Comparison of ENCODE assay signal across 8 mouse cellular contexts in the genomic region with DNA sequence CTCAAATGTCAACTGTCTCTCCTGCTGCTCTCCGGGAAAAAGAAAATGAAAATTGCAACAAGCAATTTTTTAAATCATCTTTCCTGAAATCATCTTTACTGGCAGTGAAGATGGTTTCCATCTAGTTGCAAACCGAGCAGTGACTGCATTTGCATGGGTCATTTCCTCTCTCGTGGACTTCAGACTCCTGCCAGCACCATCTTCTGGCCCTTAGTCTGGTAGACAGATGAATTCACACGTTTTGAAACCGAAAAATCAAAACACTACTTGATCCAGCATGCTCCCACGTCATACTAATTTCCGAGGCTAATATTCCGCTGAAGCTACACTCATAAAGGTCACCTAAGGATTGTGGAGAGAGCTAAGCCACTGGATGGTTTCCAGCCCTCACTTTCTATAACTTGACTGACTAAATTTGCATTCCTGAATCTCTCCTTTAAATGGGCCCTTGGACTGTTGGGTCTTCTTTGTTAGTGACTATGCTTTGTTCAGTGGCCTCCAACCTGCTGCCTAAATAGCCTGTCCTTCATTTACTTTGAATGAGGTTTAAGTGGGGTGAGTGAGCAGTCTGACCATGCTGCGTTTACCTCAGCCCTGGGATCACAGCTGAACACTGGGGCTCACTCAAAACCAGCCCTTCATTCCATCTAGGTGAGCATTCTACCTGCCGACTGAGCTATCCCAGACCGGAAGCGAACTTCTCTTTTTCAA. TPM values are rescaled to one million over a fixed set of nuclear protein-coding genes. Genes with fewer than 3 reads are reported as not detected.
DNase-seq lines count a peak whose midpoint lies in the region; TF ChIP-seq lines count a peak whose summit lies in the region.

No protein-coding gene starts in this region.

- H3K27ac ChIP-seq in kidney, adult 2 months (ENCODE audit: insufficient read depth, low read depth, low read length) = peak overlapping the region; percentile 88

- no peak for TF ChIP-seq CTCF in kidney, adult 2 months (conservative IDR thresholded peaks at IDR 0.05; ENCODE audit: insufficient read depth, insufficient read length, low read depth, low read length)

- intact Hi-C loops in left cerebral cortex, postnatal 10 days (cut with DNase I) = loop anchor here (5.0 kb wide), 2 partner anchors 56 to 374 kb away; no protein-coding TSS in a partner anchor

- WGBS in kidney, adult 2 months = 32% methylated on average over 12 of the region's 12 CpGs

- no peaks in the 10 kb centered on the region for H3K27me3 ChIP-seq in kidney, adult 2 months (replicated peaks; ENCODE audit: control insufficient read depth, insufficient read depth, low read length)

- H3K4me3 ChIP-seq in kidney, adult 2 months (ENCODE audit: insufficient read depth, low read depth, low read length) = peak overlapping the region; percentile 66

- DNase-seq in right cerebral cortex, adult 2 months (ENCODE audit: low spot score in 2 of 2) = peak; percentile 11 to 29
- DNase-seq in right cerebral cortex, postnatal 4 days = no peak
- DNase-seq in heart, adult 11 months = peak; percentile 92
- peak; percentile 81 for DNase-seq in kidney, adult 2 months
- DNase-seq in lung, postnatal 36 days = peak; percentile 20
- no peak for DNase-seq in urinary bladder, adult 2 months (ENCODE audit: low spot score)
- no peak for DNase-seq in left cerebral cortex, postnatal 10 days (ENCODE audit: extremely low spot score in 1 of 2, low spot score in 2 of 2)
- DNase-seq in frontal cortex, postnatal 25 days (ENCODE audit: low spot score in 2 of 2) = no peak

- TF ChIP-seq POLR2A in kidney, adult 2 months (IDR thresholded peaks at IDR 0.05; ENCODE audit: low read depth, low read length) = no peak

- H3K36me3 ChIP-seq in kidney, adult 2 months (ENCODE audit: control insufficient read depth, insufficient read depth, low read length) = no peaks in the 10 kb centered on the region

- H3K4me1 ChIP-seq in kidney, adult 2 months (ENCODE audit: control insufficient read depth, insufficient read depth, low read length) = peaks cover 5% of the 10 kb centered on the region; the same call in 1 of the 2 replicates

RNA-seq across cellular contexts. Expression of gene Dgkh, which starts 0.9 kb away (rescaled TPM):
- 1.9 and 2.6 TPM in 2 replicates for polyA plus RNA-seq in kidney, adult 2 months (2012; rRNA removed)
- 5.6 and 6.2 TPM in 2 replicates for polyA plus RNA-seq in urinary bladder, adult 2 months (2012; rRNA removed)
- 10 to 100 TPM; 80.8 to 89.3 TPM for total RNA-seq in left cerebral cortex, postnatal 10 days (2021)

Comparison
In these comparisons a context has a peak if more than half of its experiments do, and no peak if none do; other contexts are left out.
1. DNase-seq: peak in right cerebral cortex, adult 2 months (2 of 2), heart, adult 11 months (single experiment), kidney, adult 2 months (single experiment) and lung, postnatal 36 days (single experiment); none in right cerebral cortex, postnatal 4 days (single experiment), urinary bladder, adult 2 months (single experiment), left cerebral cortex, postnatal 10 days (0 of 2) and frontal cortex, postnatal 25 days (0 of 2).